Mouse (Mus musculus) T-helper 17 cell (primary cell): ENCODE measurements around the gene Serpini1.

ENCODE experiments used
- in situ Hi-C, 2 experiments: fragments of 300-600 bp; cut with MboI, MseI; formaldehyde crosslinking; loops; 1 replicate in 1 of 2; 2 replicates in 1 of 2; pipeline ENCODE4 v1.15.1; 2025; ENCODE audit warnings: high pct_unique_total_duplicates in 2 of 2

The Serpini1 gene

DNA sequence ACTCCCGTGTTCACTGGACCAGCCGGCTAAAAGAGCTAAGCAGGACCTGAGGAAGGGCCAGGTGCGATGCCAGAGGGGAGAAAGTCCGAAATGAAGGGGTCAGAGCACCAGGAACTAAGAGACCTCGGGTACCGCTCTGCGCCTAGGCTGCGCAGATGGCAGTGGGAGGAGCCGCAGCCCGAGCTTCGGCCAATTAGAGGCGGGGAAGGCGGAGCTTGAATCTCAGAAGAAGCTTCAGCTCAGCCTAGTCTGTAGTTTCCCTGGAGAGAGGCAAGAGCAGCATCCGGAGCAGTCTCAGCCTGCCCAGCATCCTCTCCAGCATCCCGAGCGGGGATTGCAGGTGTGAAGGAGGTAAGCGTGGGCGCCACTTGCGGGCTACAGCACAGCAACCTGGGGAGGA lies at the start of gene Serpini1:
Gene Serpini1 (plus strand): TSS at position 256 of the 400 bp plus-strand sequence.
- in situ Hi-C loops = no loop called here

DNA sequence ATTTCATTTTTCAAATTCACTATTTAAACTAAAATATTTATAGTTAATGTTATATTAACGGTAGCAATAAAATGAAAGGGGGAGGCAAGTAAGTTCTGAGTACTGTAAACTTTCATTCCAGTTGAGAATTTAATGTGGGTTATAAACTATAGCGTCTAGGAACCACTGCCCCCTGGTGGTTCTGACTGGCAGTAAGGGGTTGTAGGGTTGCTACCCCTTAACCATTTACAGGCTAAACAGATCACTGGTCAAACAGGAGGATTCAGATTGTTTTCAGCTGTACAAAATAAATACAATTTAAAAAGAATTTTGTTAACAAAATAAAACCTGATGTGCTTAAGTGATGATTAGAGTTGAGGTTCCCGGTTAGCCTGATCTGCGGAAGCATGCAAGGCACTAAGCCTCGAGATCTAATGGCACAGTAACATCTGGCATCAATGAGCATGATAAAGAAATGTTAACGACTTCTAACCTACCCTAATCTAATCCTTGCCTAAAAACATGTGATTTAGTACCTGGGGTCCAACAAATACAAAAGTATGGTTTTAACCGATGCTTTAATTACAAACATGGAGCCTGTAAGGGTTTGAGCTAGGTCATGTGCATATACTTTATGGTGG lies 39.6 kb upstream of the Serpini1 start:
- in situ Hi-C loops = loop anchor here in 1 of 2 experiments (25.0 kb wide), 1 partner anchor 305 kb away; no protein-coding TSS in a partner anchor

DNA sequence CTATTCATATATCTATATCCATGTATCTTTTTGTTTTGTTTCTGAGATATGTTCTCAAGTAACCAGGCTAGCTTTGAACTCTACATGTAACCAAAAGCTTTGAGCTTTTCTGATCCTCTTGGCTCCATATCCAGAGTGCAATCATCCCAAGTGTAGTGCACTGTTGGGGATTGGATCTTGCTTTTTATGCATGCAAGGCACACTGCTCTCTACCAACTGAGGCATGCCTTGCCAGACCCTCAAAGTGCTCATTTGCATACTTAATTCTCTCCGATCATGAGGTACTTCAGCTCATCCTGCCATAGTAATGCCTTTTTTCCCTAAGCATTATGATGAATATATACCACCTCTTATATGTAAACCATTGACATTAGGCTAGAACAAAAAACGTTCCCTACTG lies 36.0 kb upstream of the Serpini1 start:
- in situ Hi-C loops = loop anchor here in 1 of 2 experiments (25.0 kb wide), 1 partner anchor 309 kb away; no protein-coding TSS in a partner anchor

DNA sequence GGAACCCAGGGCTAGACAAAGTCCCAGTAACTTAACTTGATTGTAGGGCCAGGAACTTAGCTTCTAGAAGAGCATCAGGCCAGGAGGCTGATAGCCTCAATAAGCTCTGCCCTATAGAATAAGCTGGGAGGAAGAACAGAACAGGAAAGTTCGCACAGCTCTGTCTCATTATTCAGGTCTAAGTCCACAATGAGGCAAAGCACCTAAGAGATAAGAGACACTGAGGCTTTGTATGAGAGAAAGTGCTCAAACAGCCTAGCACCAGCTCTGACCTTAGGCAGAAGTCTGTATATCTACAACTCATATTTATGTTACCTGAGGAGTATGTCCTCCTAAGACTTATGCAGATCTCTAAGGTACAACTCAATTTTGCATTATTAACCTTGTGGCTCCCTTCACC lies 34.8 kb upstream of the Serpini1 start:
- in situ Hi-C loops = loop anchor here in 1 of 2 experiments (25.0 kb wide), 1 partner anchor 310 kb away; no protein-coding TSS in a partner anchor

DNA sequence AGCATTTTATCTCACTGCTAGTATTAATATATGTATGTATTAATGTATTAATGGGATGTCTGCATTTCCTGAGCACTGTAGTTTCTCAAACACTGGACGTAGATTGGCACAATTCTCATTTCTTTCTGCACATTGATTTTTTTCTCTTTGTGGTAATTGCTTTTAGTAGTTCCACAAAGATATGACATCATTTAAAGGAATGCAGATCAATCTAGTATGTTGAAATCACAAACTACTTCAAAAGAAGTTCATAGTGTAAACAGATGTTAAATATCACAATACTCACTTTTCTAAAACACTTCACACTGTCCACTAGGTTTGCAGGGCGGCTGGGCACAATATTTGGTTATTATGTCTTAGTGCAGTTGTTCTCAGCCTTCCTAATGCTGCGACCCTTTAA lies 26.3 kb upstream of the Serpini1 start:
- in situ Hi-C loops = no loop called here

DNA sequence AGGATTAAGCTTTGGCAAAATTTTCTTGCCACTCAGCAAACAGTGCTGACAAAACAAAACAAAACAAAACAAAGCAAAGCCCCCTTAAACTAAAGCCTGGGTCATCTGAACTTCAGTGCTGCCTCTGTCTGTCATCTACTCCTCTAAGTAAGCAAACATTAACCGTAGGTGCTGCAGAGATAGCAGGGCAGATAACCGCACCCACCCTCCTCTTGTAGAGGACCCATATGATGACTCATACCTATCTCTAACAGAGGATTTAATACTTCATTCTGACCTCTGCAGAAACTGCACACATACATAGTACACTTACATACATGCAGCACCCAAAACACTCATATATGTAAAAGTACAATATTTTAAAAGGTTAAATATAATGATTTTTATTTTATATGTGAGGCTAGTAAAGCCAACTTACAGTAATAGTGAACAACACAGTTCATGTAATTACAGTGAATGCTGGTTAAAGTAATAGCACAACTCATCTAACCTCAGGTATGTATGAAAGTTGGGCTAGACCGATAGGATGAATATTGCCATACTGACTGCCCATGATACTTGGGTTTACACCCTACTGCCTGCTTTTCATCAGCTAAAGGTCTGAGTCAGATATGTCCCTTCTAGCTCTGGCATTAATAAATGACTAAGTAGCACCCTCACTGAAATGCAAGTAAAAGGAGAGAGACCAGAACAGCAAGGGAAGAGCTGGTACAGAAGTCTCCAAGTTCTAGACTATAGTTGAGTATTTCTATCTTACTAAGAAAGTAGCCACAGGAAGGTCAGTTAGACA lies 23.1 kb upstream of the Serpini1 start:
- in situ Hi-C loops = no loop called here

DNA sequence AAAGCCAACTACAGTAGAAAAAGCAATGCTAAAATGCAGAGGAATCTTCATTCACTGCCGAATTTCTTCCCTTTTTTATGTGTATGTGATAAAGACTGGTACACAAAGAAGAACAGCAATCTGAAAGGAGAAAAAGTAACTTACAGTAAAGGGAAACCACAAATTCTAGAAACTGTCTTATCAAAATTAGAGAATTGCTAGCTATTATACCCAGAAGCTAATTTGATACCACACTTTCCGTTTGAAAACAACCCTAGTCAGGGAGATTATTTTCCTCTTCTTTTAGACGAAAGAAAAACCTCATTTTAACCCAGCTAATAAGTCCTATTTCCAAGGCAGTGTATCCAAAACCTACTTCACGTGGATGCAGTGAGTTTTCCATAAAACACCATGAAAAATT lies 16.1 kb upstream of the Serpini1 start:
- in situ Hi-C loops = no loop called here

DNA sequence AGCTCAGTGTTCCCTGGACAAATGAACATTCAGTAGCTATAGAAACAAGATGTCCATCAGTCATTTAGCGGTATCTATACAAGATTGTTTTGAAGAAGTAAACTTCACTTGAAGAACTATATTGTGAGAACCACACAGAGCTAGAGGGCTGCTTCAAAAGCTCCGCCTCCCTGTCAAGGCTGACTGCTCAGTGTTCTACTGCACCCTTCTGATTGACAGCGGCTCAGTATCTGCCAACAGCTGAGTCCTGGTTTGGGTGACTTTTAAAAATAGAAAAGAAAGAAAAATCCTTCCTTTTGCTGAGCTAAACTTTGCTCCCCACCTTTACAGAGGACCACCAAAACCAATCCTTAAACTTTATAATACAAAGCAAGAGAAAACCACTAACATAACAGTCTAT lies 14.5 kb upstream of the Serpini1 start:
- in situ Hi-C loops = no loop called here

DNA sequence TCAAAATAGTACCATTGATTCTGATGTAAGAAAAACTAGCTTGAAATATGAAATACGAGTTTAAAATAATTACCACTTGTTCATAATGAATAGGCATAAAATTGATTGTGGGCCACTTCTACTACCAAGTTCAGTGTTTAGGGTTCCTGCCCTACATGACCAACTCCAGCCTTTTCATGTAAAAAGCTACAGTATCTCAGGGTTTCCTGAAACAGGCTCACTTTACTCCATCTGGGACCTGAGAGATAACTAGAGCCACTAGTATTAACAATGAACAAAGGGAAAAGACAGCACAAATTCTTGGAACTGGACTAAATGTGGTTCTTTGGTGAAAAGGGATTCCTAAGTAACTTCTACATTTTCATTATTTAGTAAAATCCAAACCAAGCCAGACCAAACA lies 13.1 kb upstream of the Serpini1 start:
- in situ Hi-C loops = no loop called here

DNA sequence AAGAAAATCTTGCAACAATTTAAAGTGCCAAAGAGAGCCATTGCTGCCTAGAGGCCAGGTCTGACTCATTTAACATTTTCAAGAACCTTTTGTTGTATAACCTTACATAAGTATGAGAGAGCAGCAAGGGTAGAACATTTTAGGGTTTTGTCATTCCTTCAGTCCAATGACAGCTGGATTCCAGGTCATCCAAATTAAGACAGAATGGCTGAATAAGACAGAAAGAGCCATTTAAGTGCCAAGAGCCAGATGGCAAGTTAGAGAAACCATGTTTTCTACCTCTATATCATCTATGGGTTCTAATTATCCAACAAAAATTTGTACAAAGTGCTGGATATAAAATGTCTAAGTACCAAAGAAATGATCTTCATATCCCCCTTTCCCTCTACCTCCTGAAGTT lies 6.1 kb upstream of the Serpini1 start:
- in situ Hi-C loops = no loop called here

DNA sequence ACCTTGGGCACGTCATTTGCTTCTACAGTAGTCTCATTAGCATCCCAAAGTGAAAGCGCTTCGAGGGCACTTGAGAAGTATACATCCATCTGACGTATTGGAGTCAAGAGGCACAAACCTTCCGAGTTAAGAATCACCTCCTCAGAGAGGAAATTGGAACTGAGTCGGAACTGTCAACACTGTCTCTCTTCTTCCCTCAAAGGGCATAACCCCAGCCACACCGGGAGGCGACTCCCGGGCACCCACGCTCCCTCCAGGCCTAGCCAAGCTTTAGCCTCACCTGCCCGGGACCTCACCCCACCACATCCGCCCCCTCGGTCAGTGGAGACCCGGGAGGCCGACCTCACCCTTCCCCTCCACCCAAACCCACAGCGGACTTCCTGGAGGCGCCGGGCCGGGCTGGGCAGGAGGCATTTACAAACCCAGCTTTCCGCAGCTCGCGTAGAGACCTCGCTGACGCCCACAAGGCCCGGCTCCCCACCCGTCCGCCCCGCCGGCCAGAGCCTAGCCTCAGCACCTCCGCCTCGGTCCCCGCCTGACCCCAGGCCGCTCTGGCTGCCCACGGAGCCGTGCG lies 1.1 kb upstream of the Serpini1 start:
- in situ Hi-C loops = no loop called here

DNA sequence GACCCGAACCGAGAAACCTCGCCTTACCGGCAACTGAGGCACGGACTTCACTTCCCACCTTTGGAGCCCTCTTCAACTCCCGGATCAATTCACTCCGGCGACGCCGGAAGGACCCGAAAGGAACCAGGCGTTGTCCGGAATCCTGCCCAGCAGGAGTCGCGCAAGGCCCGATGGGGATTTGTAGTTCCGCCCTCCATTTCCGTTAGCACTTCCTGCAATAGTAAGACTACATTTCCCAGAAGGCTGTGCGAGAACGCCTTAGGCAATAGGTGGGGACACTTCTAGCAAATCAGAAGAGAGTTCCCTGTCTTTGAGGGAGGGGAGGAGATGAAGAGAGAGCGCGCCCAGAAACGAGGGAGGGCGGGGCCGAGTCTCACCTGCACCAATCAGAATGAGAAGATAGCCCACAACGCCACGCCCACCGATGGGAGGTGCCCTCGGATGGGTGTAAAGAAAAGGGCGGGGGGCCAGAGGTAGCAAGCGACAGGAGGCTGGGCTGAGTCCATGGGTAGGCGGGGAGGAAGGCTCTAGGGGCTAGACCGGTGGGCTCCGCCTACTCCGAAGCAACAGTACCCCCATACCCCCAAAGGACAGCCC lies 554 bp upstream of the Serpini1 start, which contains the start of gene Pdcd10:
Gene Pdcd10 (minus strand): TSS at position 162 of the 597 bp plus-strand sequence.
- in situ Hi-C loops = no loop called here

DNA sequence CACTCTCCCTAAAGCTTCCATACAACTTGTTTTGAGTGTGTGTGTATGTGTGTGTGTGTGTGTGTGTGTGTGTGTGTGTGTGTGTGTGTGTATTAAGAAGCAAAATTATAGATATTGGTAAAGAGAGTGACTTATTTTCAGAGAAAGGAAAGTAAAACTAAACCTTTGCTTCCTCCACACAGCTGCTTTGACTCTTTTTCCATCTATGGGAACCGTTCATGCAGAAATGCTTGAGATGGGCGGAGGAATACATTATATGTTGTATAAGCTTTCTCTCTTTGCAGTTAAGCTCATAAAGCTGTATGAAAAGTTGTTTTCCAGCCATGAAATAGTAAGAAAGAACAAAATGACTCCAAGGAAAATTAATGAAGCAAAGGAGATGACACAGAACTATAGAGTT lies 16.7 kb downstream of the Serpini1 start:
- in situ Hi-C loops = no loop called here

DNA sequence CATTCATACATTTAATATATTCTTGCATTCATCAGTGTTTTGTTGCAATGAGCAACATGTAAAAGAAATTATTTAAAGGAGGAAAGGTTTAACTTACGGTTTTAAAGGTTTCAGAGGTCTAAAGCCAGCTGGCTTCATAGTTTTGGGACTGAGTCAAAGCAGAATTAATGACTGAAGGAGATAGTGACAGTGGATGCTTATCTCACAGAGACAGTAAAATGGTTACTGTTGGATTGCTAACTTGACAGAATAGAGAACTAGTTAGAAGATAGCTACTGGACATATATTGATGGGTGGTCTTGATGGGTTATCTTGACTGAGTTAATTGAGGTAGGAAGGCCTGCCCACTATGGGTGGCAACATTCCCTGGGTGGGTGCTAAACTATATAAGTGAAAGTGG lies 18.2 kb downstream of the Serpini1 start:
- in situ Hi-C loops = no loop called here

DNA sequence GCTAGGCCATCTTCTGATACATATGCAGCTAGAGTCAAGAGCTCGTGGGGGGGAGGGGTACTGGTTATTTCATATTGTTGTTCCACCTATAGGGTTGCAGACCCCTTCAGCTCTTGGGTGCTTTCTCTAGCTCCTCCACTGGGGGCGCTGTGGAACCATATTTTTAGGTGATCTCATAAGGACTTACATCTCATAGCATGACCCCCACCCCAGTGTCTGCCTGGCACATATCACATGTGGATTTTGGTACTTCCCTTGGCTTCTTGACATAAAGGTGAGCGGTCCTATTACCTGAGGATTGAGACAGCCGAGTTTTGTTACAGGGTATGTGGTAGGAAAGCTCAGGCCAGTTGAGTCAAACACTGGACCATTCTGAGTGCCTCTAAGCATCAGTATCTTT lies 22.0 kb downstream of the Serpini1 start:
- in situ Hi-C loops = no loop called here

DNA sequence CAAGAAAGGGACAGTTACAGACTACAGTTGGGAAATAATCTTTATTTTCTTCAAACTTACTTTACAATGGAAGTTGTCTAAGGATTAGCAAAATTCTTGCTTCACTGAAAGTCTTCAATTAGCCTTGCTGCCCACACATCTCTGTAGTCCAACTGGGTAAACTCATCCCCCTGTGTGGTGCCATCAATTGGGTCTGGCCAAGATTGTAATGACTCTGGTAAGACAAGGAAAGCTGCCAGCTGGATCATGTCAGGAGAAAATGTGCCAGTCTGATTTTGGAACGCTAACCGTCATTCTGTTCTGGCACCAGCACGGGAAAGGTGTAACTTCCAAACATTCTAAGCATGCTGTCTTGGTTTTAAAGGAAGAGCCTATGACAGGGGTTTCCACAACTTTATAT lies 25.9 kb downstream of the Serpini1 start:
- in situ Hi-C loops = no loop called here

DNA sequence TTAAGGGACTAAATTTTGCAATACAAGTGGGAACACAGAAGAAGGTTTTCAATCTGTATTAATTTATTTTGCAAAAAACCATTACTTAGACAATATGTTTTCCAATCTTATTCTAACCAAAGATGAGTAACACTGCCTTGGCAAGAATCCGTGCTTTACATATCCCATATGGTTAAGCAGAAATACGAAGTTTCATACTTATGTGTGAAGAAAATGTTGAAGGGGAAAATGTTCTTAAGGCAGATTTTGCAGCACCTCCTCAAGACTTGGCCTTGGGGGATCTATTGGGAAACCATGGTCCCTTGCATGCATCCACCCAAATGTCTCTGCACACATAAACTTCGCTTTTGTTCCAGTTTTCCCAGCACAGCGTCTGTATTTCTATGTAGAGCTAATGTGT lies 27.6 kb downstream of the Serpini1 start:
- in situ Hi-C loops = no loop called here

DNA sequence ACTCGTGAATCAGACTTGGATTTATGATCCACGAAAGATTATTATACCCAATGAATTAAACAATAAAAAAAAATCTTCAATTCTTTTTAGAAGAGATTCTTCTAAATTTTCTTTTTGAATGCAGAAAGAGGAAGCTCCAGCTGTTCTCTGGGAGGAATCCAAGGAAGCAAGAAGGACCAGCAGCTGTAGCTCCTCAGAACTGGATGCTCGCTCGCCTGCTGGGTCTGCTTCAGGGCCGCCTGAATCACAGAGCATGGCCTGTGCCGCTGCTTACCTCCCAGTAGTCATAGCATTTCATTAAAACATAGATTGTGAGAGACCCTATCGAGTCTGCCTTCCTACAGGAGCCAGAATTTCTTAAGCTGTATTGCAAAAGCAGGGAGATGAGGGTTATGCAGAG lies 53.7 kb downstream of the Serpini1 start:
- in situ Hi-C loops = no loop called here

DNA sequence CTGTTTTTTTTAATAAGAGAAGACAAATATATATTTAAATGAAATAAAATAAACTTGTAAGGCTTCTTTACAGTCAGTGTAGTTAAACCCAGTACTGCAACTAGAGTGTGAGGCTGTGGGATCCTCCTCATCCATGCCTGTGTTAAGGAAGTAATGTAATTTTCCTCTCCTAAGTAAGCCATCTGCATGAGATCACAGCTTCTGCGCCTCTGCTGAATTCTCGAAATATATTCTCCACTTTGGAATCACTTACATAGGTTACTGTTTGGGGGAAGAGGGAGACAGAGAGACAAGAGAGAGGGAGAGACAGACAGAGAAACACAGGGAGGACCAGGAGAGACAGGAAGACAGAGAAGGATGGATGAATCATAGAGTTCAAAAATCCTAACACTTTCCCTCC lies 67.3 kb downstream of the Serpini1 start:
- in situ Hi-C loops = no loop called here

DNA sequence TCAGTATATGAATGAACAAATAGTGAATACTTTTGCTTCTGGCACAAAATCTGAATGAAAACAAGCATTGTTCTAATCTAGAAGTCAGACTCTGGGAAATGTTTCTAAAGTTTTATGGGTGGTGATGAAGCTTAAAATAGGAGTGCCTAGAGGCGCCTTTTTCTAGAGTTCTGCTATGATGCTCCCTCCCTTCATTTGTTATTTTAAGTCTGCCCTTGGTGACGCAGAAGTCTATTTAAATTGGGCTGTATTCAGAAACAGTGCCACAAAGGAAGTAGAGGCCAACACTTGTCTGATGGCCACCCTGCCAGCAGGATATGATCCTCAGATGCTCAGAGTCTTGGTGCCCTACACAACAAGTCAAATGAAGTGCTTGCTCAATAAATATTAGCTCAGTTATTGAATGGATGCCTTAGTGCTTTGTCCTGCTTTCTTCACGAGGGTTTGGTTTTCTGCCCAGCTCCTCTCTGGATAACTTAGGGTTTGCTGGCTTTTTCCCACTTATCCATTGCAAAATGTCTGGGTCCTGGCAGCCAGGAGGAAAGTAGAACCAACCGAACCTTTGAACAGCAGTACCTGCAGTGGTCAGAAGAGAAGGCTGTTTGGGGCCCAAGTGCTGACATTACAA lies 73.8 kb downstream of the Serpini1 start:
- in situ Hi-C loops = no loop called here

DNA sequence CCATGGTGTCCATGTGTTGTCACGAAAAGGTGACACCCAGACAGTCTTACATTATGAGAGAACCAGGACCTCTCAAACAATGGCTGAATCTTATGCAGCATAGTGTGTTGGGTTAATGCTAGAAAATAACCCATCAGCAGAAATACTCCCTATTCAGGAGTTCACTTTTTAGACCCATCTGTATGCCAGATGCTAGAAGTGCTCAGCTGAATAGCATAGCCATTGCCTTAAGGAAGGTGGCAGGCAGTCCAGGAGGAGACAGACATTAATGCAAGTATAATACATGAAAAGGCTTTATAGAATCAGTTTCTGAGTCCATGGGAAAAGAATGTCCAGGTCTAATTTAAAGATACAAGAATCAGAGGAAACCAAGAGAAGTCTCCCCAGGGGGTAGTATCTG lies 75.9 kb downstream of the Serpini1 start:
- in situ Hi-C loops = no loop called here

DNA sequence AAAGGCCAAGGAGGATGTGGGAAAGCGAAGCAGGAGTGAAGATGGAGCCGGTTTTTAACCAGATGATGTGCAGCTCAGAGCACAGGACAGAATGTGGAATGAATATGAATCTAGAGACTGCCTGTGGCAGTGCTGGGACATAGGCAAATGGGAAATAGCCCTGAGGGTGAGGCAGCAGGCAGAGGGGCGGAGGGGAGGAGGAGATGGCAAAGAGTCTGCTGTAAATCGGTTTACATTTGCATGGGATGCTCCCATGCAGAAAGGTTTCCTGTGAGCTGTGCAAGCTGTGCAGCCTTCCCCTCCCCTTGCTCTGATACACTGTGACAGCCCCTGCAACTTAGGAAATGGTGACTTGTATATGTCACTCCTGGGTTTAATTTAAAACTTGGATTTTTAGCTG lies 76.3 kb downstream of the Serpini1 start:
- in situ Hi-C loops = no loop called here
